Mouse (Mus musculus) brain, embryonic 14.5 days (tissue): ENCODE data around the gene Prcd.

Source experiments
- CTCF ChIP-seq: fragments of 200-500 bp; IDR thresholded peaks from 2 replicates; pipeline ENCODE4 v1.5.1; 2012; ENCODE audit warnings: inconsistent platforms, mild to moderate bottlenecking, moderate library complexity, borderline replicate concordance; ENCODE audit not compliant: insufficient read depth, insufficient read length; ENCODE audit errors: extremely low read depth
- POLR2A ChIP-seq: fragments of 200-500 bp; IDR thresholded peaks from 2 replicates; pipeline ENCODE4 v1.6.1; 2012; ENCODE audit warnings: mild to moderate bottlenecking, inconsistent platforms, borderline replicate concordance; ENCODE audit not compliant: poor library complexity, insufficient read depth, insufficient read length, severe bottlenecking; ENCODE audit errors: extremely low read depth

- no peak for TF ChIP-seq CTCF
- TF ChIP-seq POLR2A: no peak
These were observed 9.6 kb upstream of the Prcd start for GRCm38 (mm10) chr11:116643579-116644224.
